Mouse (Mus musculus): ENCODE data around the gene 9230104L09Rik. TPM values are rescaled to one million over a fixed set of nuclear protein-coding genes. Genes with fewer than 3 reads are reported as not detected.

The 9230104L09Rik gene
- polyA plus RNA-seq, 1 experiment from 2014 or later: not detected

- H3K9me3 ChIP-seq (replicated peaks): no peaks in the 10 kb centered on the region
- no peak for ATAC-seq (ENCODE audit: insufficient number of reproducible peaks, low FRiP score, low TSS enrichment, low read depth)
- H3K4me3 ChIP-seq (replicated peaks): no peak overlapping the region
- no peaks in the 10 kb centered on the region for H3K36me3 ChIP-seq
- no peak overlapping the region for H3K27ac ChIP-seq (replicated peaks)
- WGBS: 27% methylated on average over 3 of the region's 3 CpGs
- no peak overlapping the region for H3K9ac ChIP-seq
- no peaks in the 10 kb centered on the region for H3K27me3 ChIP-seq
- H3K4me2 ChIP-seq (replicated peaks): no peak overlapping the region
- peaks cover 27% of the 10 kb centered on the region for H3K4me1 ChIP-seq
These were observed 12.4 kb upstream of the 9230104L09Rik start for GRCm38 (mm10) chr2:148877016-148877770.

- H3K4me1 ChIP-seq: peaks cover 27% of the 10 kb centered on the region
- peaks cover 14% of the 10 kb centered on the region for H3K36me3 ChIP-seq
- no peaks in the 10 kb centered on the region for H3K27me3 ChIP-seq
- H3K27ac ChIP-seq (replicated peaks): peak within 1 kb of the TSS; percentile 94
- 1% methylated on average over 18 of the region's 19 CpGs for WGBS
- H3K9me3 ChIP-seq (replicated peaks): no peaks in the 10 kb centered on the region
- H3K4me3 ChIP-seq (replicated peaks): peak within 1 kb of the TSS; percentile 96
- peak within 1 kb of the TSS; percentile 58 for H3K4me2 ChIP-seq (replicated peaks)
- peak; percentile 93 for ATAC-seq (ENCODE audit: insufficient number of reproducible peaks, low FRiP score, low TSS enrichment, low read depth)
- H3K9ac ChIP-seq: peak within 1 kb of the TSS; percentile 91
These were observed 10.5 kb upstream of the 9230104L09Rik start, which contains the start of gene Cst3 for GRCm38 (mm10) chr2:148875335-148875811. Gene Cst3, minus strand, starts transcription at chr2:148875692.

DNA sequence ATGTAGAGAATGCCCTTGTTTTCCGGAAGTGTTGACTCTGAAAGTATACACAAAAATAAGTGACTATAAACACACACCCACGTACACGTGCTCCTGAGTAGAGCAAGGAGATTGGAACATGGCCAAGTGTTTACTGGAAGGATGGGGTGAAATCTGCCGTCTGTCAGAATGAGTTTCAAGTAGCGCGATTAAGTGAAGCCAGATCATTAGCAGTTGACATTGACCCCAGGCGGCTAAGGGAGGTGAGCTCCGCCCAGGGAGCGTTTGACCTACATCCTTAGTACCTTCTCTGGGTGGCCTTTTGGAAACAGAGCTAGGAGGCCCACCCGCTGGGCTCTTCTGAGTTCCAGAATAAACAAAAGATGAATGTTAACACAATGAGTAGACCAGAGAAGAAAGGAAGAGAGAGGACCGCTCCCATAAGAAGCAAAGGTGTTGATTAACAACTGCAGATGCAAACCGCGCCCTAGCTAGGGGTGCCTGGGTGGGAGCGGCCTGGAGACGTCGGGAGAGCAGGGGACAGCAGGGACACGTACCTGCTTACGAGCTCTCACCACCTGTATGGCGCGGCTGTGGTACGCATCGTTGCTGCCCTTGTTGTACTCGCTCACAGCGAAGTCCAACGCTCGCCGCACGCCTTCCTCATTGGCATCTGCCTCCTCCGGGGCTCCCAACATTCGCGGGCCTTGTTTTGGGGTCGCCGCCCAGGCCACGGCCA lies 9.9 kb upstream of the 9230104L09Rik start:
- 0% methylated on average over 34 of the region's 34 CpGs for WGBS
- Histone ChIP-seq H3K4me3 (replicated peaks) (peak overlapping the region; percentile 96), H3K27me3 (no peaks in the 10 kb centered on the region), H3K27ac (replicated peaks) (peak overlapping the region; percentile 94), H3K36me3 (peaks cover 15% of the 10 kb centered on the region), H3K9ac (peak overlapping the region; percentile 91), H3K4me2 (replicated peaks) (peak overlapping the region; percentile 58), H3K4me1 (peaks cover 27% of the 10 kb centered on the region), H3K9me3 (replicated peaks) (no peaks in the 10 kb centered on the region)
- ATAC-seq (ENCODE audit: insufficient number of reproducible peaks, low FRiP score, low TSS enrichment, low read depth): peak; percentile 64

DNA sequence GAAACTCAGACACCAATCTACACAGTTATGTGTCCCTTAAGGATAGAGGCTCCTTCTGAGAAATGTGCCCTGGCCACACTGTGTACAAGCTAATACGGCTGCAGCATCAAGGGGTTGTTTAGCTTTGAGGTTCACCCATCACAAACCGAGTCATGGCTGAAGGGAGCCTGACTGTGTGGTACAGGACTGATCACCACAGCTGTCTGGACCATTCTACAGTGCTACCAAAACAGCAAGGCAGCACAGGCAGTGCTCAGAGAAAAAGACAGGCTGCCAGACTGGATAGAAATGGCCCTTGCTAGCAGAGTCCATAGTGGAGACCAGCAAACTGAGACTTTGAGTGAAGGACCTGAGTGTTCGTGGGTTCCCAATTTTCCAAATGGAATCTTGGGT lies 9.4 kb upstream of the 9230104L09Rik start:
- H3K27ac ChIP-seq (replicated peaks): no peak overlapping the region
- 31% methylated on average over 3 of the region's 3 CpGs for WGBS
- H3K36me3 ChIP-seq: peaks cover 15% of the 10 kb centered on the region
- ATAC-seq (ENCODE audit: insufficient number of reproducible peaks, low FRiP score, low TSS enrichment, low read depth): no peak
- no peaks in the 10 kb centered on the region for H3K9me3 ChIP-seq (replicated peaks)
- H3K9ac ChIP-seq: peak overlapping the region; percentile 91
- H3K4me3 ChIP-seq (replicated peaks): peak overlapping the region; percentile 96
- peak overlapping the region; percentile 58 for H3K4me2 ChIP-seq (replicated peaks)
- peaks cover 27% of the 10 kb centered on the region for H3K4me1 ChIP-seq
- H3K27me3 ChIP-seq: no peaks in the 10 kb centered on the region

DNA sequence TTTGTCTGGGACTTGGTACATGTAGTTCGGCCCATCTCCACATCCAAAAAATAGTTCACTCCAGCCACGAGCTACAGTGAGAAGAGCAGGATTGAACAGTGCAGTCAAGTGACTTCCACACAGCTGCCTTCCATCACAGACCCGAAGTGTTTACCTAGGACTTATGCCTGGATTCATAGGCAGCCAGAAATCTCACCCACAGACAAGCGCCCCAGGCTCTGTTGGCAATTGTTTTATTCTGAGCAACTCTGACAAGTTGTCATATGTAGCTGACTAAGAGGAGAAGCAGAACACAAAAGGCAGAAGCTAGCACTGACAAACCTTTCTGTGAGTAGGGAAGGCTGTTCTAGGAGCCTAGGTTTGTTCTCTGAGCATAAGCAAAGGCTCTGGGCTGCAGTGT lies 8.0 kb upstream of the 9230104L09Rik start:
- Histone ChIP-seq H3K9ac (no peak overlapping the region), H3K4me3 (replicated peaks) (peak overlapping the region; percentile 96), H3K4me2 (replicated peaks) (peak overlapping the region; percentile 58), H3K9me3 (replicated peaks) (no peaks in the 10 kb centered on the region), H3K27me3 (no peaks in the 10 kb centered on the region), H3K4me1 (peaks cover 27% of the 10 kb centered on the region), H3K27ac (replicated peaks) (0 out of 2 replicates have a peak overlapping the region, but pooled peaks have one; percentile 7), H3K36me3 (peaks cover 15% of the 10 kb centered on the region)
- 62% methylated on average over 4 of the region's 4 CpGs for WGBS
- no peak for ATAC-seq (ENCODE audit: insufficient number of reproducible peaks, low FRiP score, low TSS enrichment, low read depth)

DNA sequence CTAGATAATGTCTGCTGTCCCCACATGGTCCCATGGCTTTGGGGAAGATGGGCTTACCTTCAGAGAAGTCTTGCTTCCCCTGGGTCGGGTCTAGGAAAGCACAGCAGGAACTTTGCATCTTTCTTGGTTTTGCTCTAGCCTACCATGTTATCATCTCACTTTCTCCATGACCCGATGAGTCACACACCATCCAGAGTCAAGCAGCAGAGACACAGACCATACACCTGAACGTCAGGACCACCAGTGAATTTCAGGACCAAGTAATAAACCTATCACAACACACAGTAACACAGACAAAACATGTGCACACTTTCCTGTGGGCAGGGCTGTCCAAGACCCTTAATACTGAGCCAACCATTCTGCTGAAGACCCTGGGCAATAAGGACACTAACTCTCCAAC lies 5.7 kb upstream of the 9230104L09Rik start:
- Histone ChIP-seq H3K27me3 (no peaks in the 10 kb centered on the region), H3K4me2 (replicated peaks) (no peak overlapping the region), H3K4me3 (replicated peaks) (no peak overlapping the region), H3K4me1 (peaks cover 22% of the 10 kb centered on the region), H3K9me3 (replicated peaks) (no peaks in the 10 kb centered on the region), H3K36me3 (peaks cover 15% of the 10 kb centered on the region), H3K27ac (replicated peaks) (no peak overlapping the region), H3K9ac (no peak overlapping the region)
- WGBS: 87% methylated on average over 3 of the region's 3 CpGs
- ATAC-seq (ENCODE audit: insufficient number of reproducible peaks, low FRiP score, low TSS enrichment, low read depth): no peak

DNA sequence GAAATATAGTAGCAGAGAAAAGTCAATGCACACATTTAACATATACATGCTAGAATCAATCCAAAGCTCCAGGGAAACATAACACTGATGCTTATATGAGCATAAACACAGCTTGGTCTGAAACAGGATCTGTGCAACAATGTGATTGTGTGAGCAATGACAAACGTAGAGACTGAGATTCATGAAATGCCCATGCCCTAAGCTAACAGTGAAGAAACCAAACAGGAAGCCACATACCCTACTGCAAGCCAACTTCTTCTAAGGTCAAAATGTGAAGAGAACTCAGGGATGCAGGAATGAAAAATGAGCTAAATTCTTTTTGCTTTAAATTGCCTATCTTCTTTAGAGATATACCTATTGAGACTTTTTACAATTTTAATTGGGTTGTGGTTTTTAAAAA lies 4.1 kb upstream of the 9230104L09Rik start:
- H3K9me3 ChIP-seq (replicated peaks): no peaks in the 10 kb centered on the region
- no peak overlapping the region for H3K4me2 ChIP-seq (replicated peaks)
- 62% methylated on average over 1 of the region's 1 CpGs for WGBS
- H3K27ac ChIP-seq (replicated peaks): no peak overlapping the region
- no peaks in the 10 kb centered on the region for H3K27me3 ChIP-seq
- peaks cover 15% of the 10 kb centered on the region for H3K4me1 ChIP-seq
- H3K4me3 ChIP-seq (replicated peaks): no peak overlapping the region
- H3K36me3 ChIP-seq: peaks cover 15% of the 10 kb centered on the region
- H3K9ac ChIP-seq: no peak overlapping the region
- no peak for ATAC-seq (ENCODE audit: insufficient number of reproducible peaks, low FRiP score, low TSS enrichment, low read depth)

- Histone ChIP-seq H3K36me3 (no peaks in the 10 kb centered on the region), H3K27me3 (no peaks in the 10 kb centered on the region), H3K9ac (no peak overlapping the region), H3K27ac (replicated peaks) (no peak overlapping the region), H3K4me1 (no peaks in the 10 kb centered on the region), H3K4me3 (replicated peaks) (no peak overlapping the region), H3K9me3 (replicated peaks) (no peaks in the 10 kb centered on the region), H3K4me2 (replicated peaks) (no peak overlapping the region)
- ATAC-seq (ENCODE audit: insufficient number of reproducible peaks, low FRiP score, low TSS enrichment, low read depth): no peak
These were observed 3.1 kb downstream of the 9230104L09Rik start for GRCm38 (mm10) chr2:148861693-148862092.

DNA sequence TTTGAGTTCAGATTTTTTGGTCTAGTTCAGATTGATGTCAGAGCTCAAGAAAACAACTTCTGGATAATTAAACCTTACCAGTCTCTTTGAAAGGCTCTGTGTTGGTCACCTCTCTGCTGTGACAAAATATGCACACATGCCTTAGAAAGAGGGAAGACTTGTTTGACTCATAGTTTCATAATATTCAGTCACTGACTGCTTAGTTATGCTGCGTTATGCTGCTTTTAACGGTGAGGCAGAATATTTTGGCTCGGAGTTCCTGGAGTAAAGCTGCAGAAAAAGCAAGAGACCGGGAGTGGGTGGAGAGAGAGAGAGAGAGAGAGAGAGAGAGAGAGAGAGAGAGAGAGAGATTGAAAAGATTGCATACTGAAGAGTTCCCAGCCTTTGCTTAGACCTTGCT lies 3.8 kb downstream of the 9230104L09Rik start:
- Histone ChIP-seq H3K27me3 (no peaks in the 10 kb centered on the region), H3K9ac (no peak overlapping the region), H3K4me2 (replicated peaks) (no peak overlapping the region), H3K36me3 (no peaks in the 10 kb centered on the region), H3K9me3 (replicated peaks) (no peaks in the 10 kb centered on the region), H3K4me3 (replicated peaks) (no peak overlapping the region), H3K4me1 (no peaks in the 10 kb centered on the region), H3K27ac (replicated peaks) (no peak overlapping the region)
- ATAC-seq (ENCODE audit: insufficient number of reproducible peaks, low FRiP score, low TSS enrichment, low read depth): no peak
- 61% methylated on average over 4 of the region's 4 CpGs for WGBS

GRCm38 (mm10) chr2:148857506-148857905 lies 7.3 kb downstream of the 9230104L09Rik start:
- Histone ChIP-seq H3K4me1 (no peaks in the 10 kb centered on the region), H3K9ac (no peak overlapping the region), H3K27ac (replicated peaks) (no peak overlapping the region), H3K4me2 (replicated peaks) (no peak overlapping the region), H3K36me3 (no peaks in the 10 kb centered on the region), H3K9me3 (replicated peaks) (no peaks in the 10 kb centered on the region), H3K4me3 (replicated peaks) (no peak overlapping the region), H3K27me3 (no peaks in the 10 kb centered on the region)
- WGBS: 61% methylated on average over 4 of the region's 4 CpGs
- ATAC-seq (ENCODE audit: insufficient number of reproducible peaks, low FRiP score, low TSS enrichment, low read depth): no peak

DNA sequence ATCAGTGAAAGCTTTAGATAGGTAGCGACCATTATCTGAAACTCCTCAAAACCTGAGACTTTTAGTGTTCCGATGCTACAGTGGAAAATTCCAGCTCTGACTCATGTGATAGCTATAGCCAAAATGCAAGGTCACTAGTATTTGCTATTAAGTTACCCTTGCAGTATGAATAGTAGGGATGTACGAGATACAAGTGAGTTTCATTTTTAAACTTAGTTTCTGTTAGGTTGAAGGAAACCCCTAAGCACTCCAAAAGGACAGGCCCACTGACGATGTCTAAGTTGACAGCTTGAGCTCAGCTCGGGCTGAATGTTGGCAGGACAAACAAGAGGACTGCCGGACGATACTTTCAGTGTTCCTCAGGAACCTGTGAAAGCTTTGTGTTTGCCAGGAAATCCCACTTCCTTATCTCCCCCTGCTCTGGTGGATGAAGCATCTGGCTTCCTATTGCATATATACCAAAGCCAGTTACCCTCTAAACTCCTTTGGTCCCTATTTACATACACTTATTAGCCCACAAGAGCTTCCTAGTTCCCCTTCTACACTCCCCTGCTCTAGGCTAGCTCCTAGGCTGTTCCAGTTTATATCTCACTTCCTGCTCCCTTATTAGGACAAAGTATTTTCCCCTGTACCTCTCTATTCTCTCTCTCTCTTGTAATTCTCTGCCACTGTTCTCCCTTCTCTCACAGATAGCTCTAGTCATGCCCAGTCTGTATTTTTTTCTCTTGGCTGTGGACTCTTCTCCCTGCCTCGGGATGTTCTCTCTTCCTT lies 8.0 kb downstream of the 9230104L09Rik start:
- H3K9ac ChIP-seq: no peak overlapping the region
- 68% methylated on average over 8 of the region's 8 CpGs for WGBS
- no peaks in the 10 kb centered on the region for H3K9me3 ChIP-seq (replicated peaks)
- H3K27ac ChIP-seq (replicated peaks): no peak overlapping the region
- no peak for ATAC-seq (ENCODE audit: insufficient number of reproducible peaks, low FRiP score, low TSS enrichment, low read depth)
- H3K4me3 ChIP-seq (replicated peaks): no peak overlapping the region
- no peaks in the 10 kb centered on the region for H3K27me3 ChIP-seq
- H3K4me2 ChIP-seq (replicated peaks): no peak overlapping the region
- H3K36me3 ChIP-seq: no peaks in the 10 kb centered on the region
- no peaks in the 10 kb centered on the region for H3K4me1 ChIP-seq

All from embryonic facial prominence, embryonic 15.5 days (tissue).